Mouse (Mus musculus) liver, embryonic 16.5 days (tissue): ENCODE data around the gene Tmod2. TPM values are rescaled to one million over a fixed set of nuclear protein-coding genes. Genes with fewer than 3 reads are reported as not detected.
"Not testable (repeated sequence)": the region's sequence is repeated elsewhere in the genome, so short reads cannot be mapped to it uniquely, and the experiment has no call there.

Experiments
- ATAC-seq: fragments of 200-750 bp; cut with Nextera tagmentation; 2 replicates; pipeline ENCODE4 v1.8.0; 2017; ENCODE audit warnings: low read depth, mild to moderate bottlenecking, moderate number of reproducible peaks, moderate library complexity
- H3K27ac ChIP-seq: fragments of 300-500 bp; sonication (generic); 2 replicates; pipeline ENCODE4 v1.5.1; 2014; ENCODE audit warnings: mild to moderate bottlenecking, low read length
- H3K27me3 ChIP-seq: fragments of 300-500 bp; sonication (generic); 2 replicates; pipeline ENCODE4 v1.6.1; 2014; ENCODE audit warnings: low read depth, low read length, mixed read lengths; ENCODE audit not compliant: control insufficient read depth, insufficient read depth
- H3K36me3 ChIP-seq: fragments of 300-500 bp; sonication (generic); 2 replicates; pipeline ENCODE4 v1.6.1; 2014; ENCODE audit warnings: mild to moderate bottlenecking; ENCODE audit not compliant: control insufficient read depth, insufficient read depth
- H3K4me1 ChIP-seq: fragments of 300-500 bp; sonication (generic); 2 replicates; pipeline ENCODE4 v1.6.1; 2014; ENCODE audit warnings: low read depth, low read length, mixed read lengths; ENCODE audit not compliant: control insufficient read depth
- H3K4me2 ChIP-seq: fragments of 300-500 bp; sonication (generic); 2 replicates; pipeline ENCODE4 v1.6.1; 2014; ENCODE audit warnings: low read depth, low read length, mixed read lengths
- H3K4me3 ChIP-seq: fragments of 300-500 bp; sonication (generic); 2 replicates; pipeline ENCODE4 v1.5.1; 2014; ENCODE audit warnings: low read depth, mild to moderate bottlenecking, low read length
- H3K9ac ChIP-seq: fragments of 300-500 bp; sonication (generic); 2 replicates; pipeline ENCODE4 v1.6.1; 2014; ENCODE audit warnings: low read depth, low read length
- H3K9me3 ChIP-seq: fragments of 300-500 bp; sonication (generic); replicated peaks from 2 replicates; pipeline ENCODE4 v1.6.1; 2016; ENCODE audit warnings: low read length; ENCODE audit not compliant: control insufficient read depth
- WGBS: fragments of 180-500 bp; shearing (Covaris S2); extraction: QIAGEN DNeasy Blood & Tissue Kit; methylation state at CpG from one replicate; pipeline ENCODE4 v1.1.7; 2014; ENCODE audit not compliant: insufficient replicate concordance; 5-methylcytosine and 5-hydroxymethylcytosine counted together
- polyA plus RNA-seq: library from polyadenylated mRNA; unstranded; fragments of >200 nt; fragmentation: Nextera tagmentation; extraction: Ambion mirVana; gene quantifications from 2 replicates; pipeline ENCODE4 v1.2.1, GENCODE M21; 2015

Gene Tmod2
- polyA plus RNA-seq: 0.14 and 0.28 TPM in 2 replicates

DNA sequence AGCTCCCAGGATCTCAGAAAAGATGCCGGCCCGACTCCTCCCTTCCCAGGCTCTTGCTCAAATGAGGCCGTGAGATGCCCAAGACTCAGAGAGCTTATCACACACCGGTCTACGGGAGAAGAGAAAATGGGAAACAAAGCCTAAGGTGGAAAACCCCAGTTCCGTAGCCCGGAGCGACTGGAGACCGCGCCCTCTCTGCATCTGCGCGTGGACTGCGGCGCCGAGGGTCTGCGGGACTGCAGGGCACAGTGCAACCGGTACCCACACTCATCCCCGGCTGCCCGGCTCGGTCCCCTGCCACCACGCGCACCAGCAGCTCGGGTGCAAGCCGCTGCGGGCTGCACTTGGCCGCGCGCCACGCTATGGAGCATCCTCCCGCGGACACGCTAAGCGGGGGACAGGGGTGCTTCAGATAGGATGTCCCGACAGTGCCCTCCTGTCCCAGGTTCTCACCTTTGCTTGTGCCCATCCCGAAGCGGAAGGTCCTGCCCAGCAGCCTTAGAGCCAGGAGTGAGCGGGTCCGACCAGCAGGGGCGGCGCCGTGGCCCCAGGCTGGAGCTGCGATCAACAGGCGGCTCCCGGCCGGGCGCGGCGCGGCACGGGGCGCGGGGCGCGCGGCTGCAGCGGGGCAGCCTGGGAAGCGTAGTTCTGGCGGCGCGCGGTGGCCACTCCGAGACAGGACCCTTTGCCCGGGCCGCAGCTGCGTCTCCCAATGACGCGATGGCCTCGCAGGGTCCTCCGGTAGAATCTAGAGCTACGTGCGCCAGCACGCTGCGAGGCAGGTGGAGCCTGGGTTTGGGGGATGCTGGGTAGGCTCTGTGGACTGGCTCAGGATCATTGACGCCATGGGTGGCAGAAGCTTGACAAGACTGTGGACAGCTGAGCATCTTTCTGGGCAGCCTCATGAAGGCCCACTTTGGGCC, at the start of gene Tmod2:
Gene Tmod2, minus strand, starts transcription at position 755 of the 923 bp plus-strand sequence.
- Histone ChIP-seq H3K9ac (no peak within 1 kb of the TSS), H3K27me3 (peaks cover 30% of the 10 kb centered on the region), H3K4me3 (peak within 1 kb of the TSS; percentile 49), H3K27ac (no peak within 1 kb of the TSS), H3K4me2 (peak within 1 kb of the TSS; percentile 56), H3K9me3 (no peaks in the 10 kb centered on the region), H3K36me3 (no peaks in the 10 kb centered on the region), H3K4me1 (no peaks in the 10 kb centered on the region)
- 0 out of 2 replicates have a peak, but pooled peaks have one; percentile 11 for ATAC-seq
- 1% methylated on average over 74 of the region's 74 CpGs for WGBS

DNA sequence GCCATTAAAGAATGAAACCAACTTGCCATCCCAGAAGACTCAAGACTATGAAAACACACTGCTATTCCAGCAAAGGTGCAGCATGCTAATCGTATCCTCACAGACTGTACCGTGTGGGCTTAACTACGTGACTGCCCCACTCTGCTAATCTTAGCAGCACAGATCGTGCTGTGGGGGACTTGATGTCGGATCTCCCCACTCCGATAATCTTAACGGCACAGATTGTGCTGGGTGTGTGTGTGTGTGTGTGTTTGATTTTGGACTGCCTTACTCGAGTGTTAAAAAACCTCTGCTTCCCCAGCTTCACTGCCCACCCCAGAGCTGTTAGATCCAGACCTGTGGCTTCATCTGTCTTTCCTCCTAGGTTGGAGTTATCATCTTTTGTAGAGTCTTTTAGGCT, 49.8 kb upstream of the Tmod2 start:
- no peaks in the 10 kb centered on the region for H3K36me3 ChIP-seq
- H3K9ac ChIP-seq: no peak overlapping the region
- H3K27me3 ChIP-seq: no peaks in the 10 kb centered on the region
- no peak overlapping the region for H3K27ac ChIP-seq
- no peaks in the 10 kb centered on the region for H3K4me1 ChIP-seq
- H3K4me3 ChIP-seq: no peak overlapping the region
- WGBS: 58% methylated on average over 8 of the region's 8 CpGs
- H3K9me3 ChIP-seq: no peaks in the 10 kb centered on the region
- no peak overlapping the region for H3K4me2 ChIP-seq
- no peak for ATAC-seq

DNA sequence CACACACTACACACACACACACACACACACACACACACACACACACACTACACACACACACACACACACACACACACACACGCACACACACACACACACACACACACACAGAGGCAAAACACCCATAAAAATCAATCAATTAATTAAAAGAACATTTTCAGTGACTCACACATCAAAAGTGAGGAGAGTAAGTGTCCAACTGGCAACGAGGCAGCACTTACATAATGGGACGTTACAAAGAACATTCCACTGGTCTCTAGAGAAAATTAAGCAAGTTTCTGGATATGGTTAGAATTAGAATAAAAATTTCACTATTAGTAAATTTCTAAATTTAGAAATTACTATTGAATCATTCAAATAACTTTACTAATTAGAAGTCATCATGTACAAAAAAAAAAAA, 45.3 kb upstream of the Tmod2 start:
- H3K4me3 ChIP-seq, H3K27me3 ChIP-seq, H3K36me3 ChIP-seq, H3K27ac ChIP-seq, H3K9me3 ChIP-seq, ATAC-seq, H3K4me1 ChIP-seq, H3K4me2 ChIP-seq, H3K9ac ChIP-seq: not testable (repeated sequence)
- WGBS: 53% methylated on average over 3 of the region's 3 CpGs

DNA sequence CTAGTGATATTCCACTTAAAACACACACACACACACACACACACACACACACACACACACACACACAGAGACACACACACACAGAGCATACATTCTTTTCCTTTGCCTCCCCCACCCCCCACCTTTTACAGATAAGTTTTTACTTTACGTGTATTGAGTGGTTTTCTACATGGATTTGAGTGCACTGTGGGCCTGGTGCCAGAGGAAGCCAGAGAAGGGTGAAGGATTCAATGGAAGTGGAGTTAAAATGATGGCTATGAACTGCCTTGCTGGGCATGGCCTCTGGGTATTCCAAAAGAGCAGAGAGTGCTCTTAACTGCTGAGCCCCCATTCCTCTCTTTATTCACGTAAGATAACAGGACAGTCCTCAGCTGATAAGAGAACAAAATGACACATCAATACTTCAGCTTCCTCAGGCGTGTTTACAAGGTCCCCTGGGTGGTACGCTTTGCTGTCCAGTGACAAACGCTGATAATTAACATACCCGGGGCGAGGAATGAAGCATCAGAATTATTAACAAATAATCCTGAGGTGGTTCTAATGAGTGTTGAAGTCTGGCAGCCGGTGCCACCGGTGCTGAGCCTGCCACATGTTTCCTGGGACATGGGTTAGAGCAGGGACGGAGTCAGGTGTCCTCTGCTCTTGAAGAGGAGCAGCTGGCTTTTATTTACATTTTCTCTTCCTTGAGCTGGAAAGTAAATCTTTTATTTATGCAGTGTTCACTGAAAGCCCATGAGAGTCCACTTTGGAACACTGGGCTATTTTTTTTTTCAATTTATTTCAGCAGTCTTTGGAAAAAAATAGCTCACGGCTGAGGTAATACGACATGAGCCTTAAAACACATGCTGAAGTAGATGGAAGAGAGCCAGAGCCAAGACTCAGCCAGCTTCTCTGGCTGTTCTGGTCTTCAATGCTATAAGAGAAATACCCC, 43.1 kb upstream of the Tmod2 start:
- no peak overlapping the region for H3K27ac ChIP-seq
- WGBS: 41% methylated on average over 12 of the region's 12 CpGs
- no peak for ATAC-seq

DNA sequence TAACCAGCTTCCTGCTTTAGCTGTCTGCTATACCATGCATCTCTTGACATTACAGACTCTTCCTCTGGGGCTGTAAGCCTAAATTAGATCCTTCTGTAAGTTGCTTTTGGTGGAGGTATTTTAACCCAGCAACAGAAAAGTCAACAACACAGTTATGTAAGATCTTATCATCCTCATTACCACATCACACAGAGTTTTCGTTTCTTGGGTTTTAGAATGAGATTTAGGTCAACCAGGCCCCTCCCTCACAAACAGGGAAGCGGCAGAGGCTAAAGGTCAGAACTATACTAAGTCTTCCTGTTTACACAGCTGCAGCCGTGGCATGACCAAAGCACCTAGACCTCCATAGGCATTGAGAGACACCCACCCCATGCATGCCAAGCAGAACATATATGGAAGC, 34.3 kb upstream of the Tmod2 start:
- Histone ChIP-seq H3K9me3 (no peaks in the 10 kb centered on the region), H3K27ac (no peak overlapping the region), H3K4me1 (no peaks in the 10 kb centered on the region), H3K4me2 (no peak overlapping the region), H3K36me3 (no peaks in the 10 kb centered on the region), H3K9ac (no peak overlapping the region), H3K27me3 (no peaks in the 10 kb centered on the region), H3K4me3 (no peak overlapping the region)
- peak; percentile 60 for ATAC-seq
- WGBS: 37% methylated on average over 3 of the region's 3 CpGs

More for the DNA sequence above, 43.1 kb upstream of the Tmod2 start:
- Histone ChIP-seq H3K36me3 (no peaks in the 10 kb centered on the region), H3K4me2 (no peak overlapping the region), H3K9ac (no peak overlapping the region), H3K4me3 (no peak overlapping the region), H3K27me3 (no peaks in the 10 kb centered on the region), H3K9me3 (no peaks in the 10 kb centered on the region), H3K4me1 (no peaks in the 10 kb centered on the region)

DNA sequence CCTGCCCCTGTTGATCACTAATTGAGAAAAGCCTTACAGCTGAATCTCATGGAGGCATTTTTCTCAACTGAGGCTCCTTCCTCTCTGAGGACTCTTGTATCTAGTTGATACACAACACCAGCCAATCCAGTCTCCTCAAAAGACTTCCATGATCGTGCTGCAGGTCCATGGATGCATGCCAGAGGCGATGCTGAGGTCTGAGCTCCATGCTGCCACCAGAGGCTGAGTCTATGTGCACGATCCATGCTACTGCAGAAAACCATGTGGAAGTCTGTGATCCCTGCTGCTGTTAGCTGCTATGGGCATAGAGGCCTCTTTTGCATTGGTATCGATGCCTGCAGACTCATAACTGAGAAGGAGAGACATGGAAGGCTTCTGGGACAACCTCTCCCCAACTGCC, 23.1 kb upstream of the Tmod2 start:
- WGBS: 61% methylated on average over 4 of the region's 4 CpGs
- ATAC-seq: no peak
- H3K36me3 ChIP-seq: no peaks in the 10 kb centered on the region

DNA sequence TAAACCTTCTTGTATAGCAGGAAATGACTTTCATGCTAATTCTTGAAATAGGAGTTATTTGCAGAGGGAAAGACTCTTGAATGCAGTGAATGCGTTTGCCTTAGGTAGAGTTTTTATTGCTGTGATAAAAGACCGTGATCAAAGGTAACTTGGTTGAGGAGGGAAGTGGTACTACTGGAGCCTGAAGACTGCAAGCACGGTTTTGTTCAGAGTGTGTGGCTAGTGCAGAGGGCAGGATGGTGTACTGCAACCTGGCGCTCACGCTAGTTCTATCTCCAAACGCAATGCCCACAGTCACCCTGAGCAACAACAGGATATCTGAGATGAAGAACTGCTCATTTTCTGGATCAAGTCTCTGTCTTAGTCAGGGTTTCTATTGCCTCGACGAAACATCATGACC, 22.5 kb upstream of the Tmod2 start:
- no peak overlapping the region for H3K27ac ChIP-seq
- no peak overlapping the region for H3K9ac ChIP-seq
- H3K27me3 ChIP-seq: no peaks in the 10 kb centered on the region
- no peaks in the 10 kb centered on the region for H3K9me3 ChIP-seq
- WGBS: 64% methylated on average over 8 of the region's 8 CpGs
- no peak overlapping the region for H3K4me2 ChIP-seq
- no peak for ATAC-seq
- no peak overlapping the region for H3K4me3 ChIP-seq
- H3K4me1 ChIP-seq: no peaks in the 10 kb centered on the region
- no peaks in the 10 kb centered on the region for H3K36me3 ChIP-seq

More for the DNA sequence above, 23.1 kb upstream of the Tmod2 start:
- Histone ChIP-seq H3K9ac (no peak overlapping the region), H3K27me3 (no peaks in the 10 kb centered on the region), H3K4me1 (no peaks in the 10 kb centered on the region), H3K4me2 (no peak overlapping the region), H3K4me3 (no peak overlapping the region), H3K27ac (no peak overlapping the region), H3K9me3 (no peaks in the 10 kb centered on the region)

DNA sequence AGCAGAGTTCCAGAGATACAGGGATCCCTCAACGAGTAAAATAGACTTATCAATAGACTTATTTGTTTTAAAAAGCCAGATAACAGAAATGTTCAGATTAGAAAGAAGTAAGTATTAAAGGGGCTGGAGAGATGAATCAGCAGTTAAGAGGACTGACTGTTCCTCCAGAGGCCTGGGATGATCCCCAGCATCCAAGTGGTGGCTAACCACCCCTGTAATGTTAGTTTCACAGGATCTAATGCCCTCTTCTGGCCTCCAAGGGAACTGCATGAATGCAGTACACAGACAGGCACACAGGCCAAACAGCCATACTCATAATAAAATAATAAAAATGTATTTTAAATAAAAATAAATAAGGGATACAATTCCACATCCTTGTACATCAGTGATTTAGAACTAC, 21.8 kb upstream of the Tmod2 start:
- no peak overlapping the region for H3K4me3 ChIP-seq

More for the DNA sequence above, 21.8 kb upstream of the Tmod2 start:
- Histone ChIP-seq H3K36me3 (no peaks in the 10 kb centered on the region), H3K9ac (no peak overlapping the region), H3K4me2 (no peak overlapping the region), H3K9me3 (no peaks in the 10 kb centered on the region), H3K27ac (no peak overlapping the region), H3K27me3 (no peaks in the 10 kb centered on the region), H3K4me1 (no peaks in the 10 kb centered on the region)
- 45% methylated on average over 1 of the region's 1 CpGs for WGBS
- ATAC-seq: no peak
